Mouse (Mus musculus) adrenal gland, postnatal 14 days (tissue): ENCODE data around the gene Slc22a21. TPM values are rescaled to one million over a fixed set of nuclear protein-coding genes. Genes with fewer than 3 reads are reported as not detected.
"Not testable (repeated sequence)": the region's sequence is repeated elsewhere in the genome, so short reads cannot be mapped to it uniquely, and the experiment has no call there.

Source experiments
- DNase-seq: peaks from one replicate; pipeline ENCODE4 v3.0.0; 2021; ENCODE audit warnings: mixed read lengths
- total RNA-seq: library from RNA; stranded (reverse); gene quantifications from 2 replicates; pipeline ENCODE4 v1.2.3, GENCODE M21; 2021

The Slc22a21 gene
- total RNA-seq, 1 experiment from 2014 or later = 4.6 TPM

GRCm38 (mm10) chr11:54002147-54002760 lies 22.1 kb upstream of the Slc22a21 start:
- DNase-seq = peak; percentile 74

- peak; percentile 29 for DNase-seq
These were observed 17.5 kb upstream of the Slc22a21 start for GRCm38 (mm10) chr11:53997661-53998060.

- DNase-seq = no peak
These were observed 12.1 kb upstream of the Slc22a21 start for GRCm38 (mm10) chr11:53992264-53992663.

GRCm38 (mm10) chr11:53989232-53989631 lies 9.1 kb upstream of the Slc22a21 start:
- no peak for DNase-seq

GRCm38 (mm10) chr11:53988081-53988480 lies 7.9 kb upstream of the Slc22a21 start:
- DNase-seq = no peak

- DNase-seq = no peak
These were observed 1.3 kb upstream of the Slc22a21 start for GRCm38 (mm10) chr11:53981396-53981795.

- peak; percentile 37 for DNase-seq
These were observed 710 bp downstream of the Slc22a21 start for GRCm38 (mm10) chr11:53979456-53979787.

GRCm38 (mm10) chr11:53977672-53978071 lies 2.5 kb downstream of the Slc22a21 start:
- DNase-seq = no peak

- DNase-seq = no peak
These were observed 4.6 kb downstream of the Slc22a21 start for GRCm38 (mm10) chr11:53975559-53975958.

GRCm38 (mm10) chr11:53958984-53959383 lies 21.1 kb downstream of the Slc22a21 start:
- peak; percentile 15 for DNase-seq

- peak; percentile 59 for DNase-seq
These were observed 22.0 kb downstream of the Slc22a21 start for GRCm38 (mm10) chr11:53958176-53958575.

GRCm38 (mm10) chr11:53956636-53957035 lies 23.5 kb downstream of the Slc22a21 start:
- no peak for DNase-seq

GRCm38 (mm10) chr11:53954653-53955052 lies 25.5 kb downstream of the Slc22a21 start:
- no peak for DNase-seq

GRCm38 (mm10) chr11:53950133-53950532 lies 30.0 kb downstream of the Slc22a21 start:
- not testable (repeated sequence) for DNase-seq

- DNase-seq = not testable (repeated sequence)
These were observed 48.2 kb downstream of the Slc22a21 start for GRCm38 (mm10) chr11:53931944-53932318.

- peak; percentile 81 for DNase-seq
These were observed 48.8 kb downstream of the Slc22a21 start for GRCm38 (mm10) chr11:53931091-53931943.

- DNase-seq = no peak
These were observed 50.4 kb downstream of the Slc22a21 start for GRCm38 (mm10) chr11:53929741-53930140.

- DNase-seq = no peak
These were observed 51.5 kb downstream of the Slc22a21 start for GRCm38 (mm10) chr11:53928585-53928984.

GRCm38 (mm10) chr11:53926303-53926702 lies 53.8 kb downstream of the Slc22a21 start:
- no peak for DNase-seq

GRCm38 (mm10) chr11:53918851-53919250 lies 61.3 kb downstream of the Slc22a21 start:
- DNase-seq = no peak

GRCm38 (mm10) chr11:53911011-53911410 lies 69.1 kb downstream of the Slc22a21 start:
- no peak for DNase-seq

- no peak for DNase-seq
These were observed 71.4 kb downstream of the Slc22a21 start for GRCm38 (mm10) chr11:53908686-53909085.

GRCm38 (mm10) chr11:53904534-53904925 lies 75.6 kb downstream of the Slc22a21 start:
- DNase-seq = no peak
